Mouse (Mus musculus) retina, postnatal 1 day (tissue): ENCODE data around the gene Tmem200b.

Experiments used
- DNase-seq: peaks from one replicate; pipeline ENCODE4 v3.0.0-alpha.2; 2012

The Tmem200b gene

GRCm38 (mm10) chr4:131921461-131922346 lies at the start of gene Tmem200b:
Gene Tmem200b, plus strand, starts transcription at chr4:131921771.
- DNase-seq = peak; percentile 37

- no peak for DNase-seq
Observed at GRCm38 (mm10) chr4:131872672-131873292, 48.8 kb upstream of the Tmem200b start.

- peak; percentile 98 for DNase-seq
Observed at GRCm38 (mm10) chr4:131873293-131874168, 48.0 kb upstream of the Tmem200b start, which contains the start of gene Srsf4. Gene Srsf4, plus strand, starts transcription at chr4:131873617.

GRCm38 (mm10) chr4:131874169-131874536 lies 47.4 kb upstream of the Tmem200b start:
- no peak for DNase-seq

GRCm38 (mm10) chr4:131874567-131874966 lies 47.0 kb upstream of the Tmem200b start:
- peak; percentile 36 for DNase-seq

- DNase-seq = no peak
Observed at GRCm38 (mm10) chr4:131875242-131875641, 46.3 kb upstream of the Tmem200b start.

- DNase-seq = no peak
Observed at GRCm38 (mm10) chr4:131876836-131877235, 44.7 kb upstream of the Tmem200b start.

GRCm38 (mm10) chr4:131879692-131880091 lies 41.9 kb upstream of the Tmem200b start:
- no peak for DNase-seq

- no peak for DNase-seq
Observed at GRCm38 (mm10) chr4:131881306-131881705, 40.3 kb upstream of the Tmem200b start.

- DNase-seq = no peak
Observed at GRCm38 (mm10) chr4:131883571-131883970, 38.0 kb upstream of the Tmem200b start.

- no peak for DNase-seq
Observed at GRCm38 (mm10) chr4:131885376-131885775, 36.2 kb upstream of the Tmem200b start.

GRCm38 (mm10) chr4:131888564-131888963 lies 33.0 kb upstream of the Tmem200b start:
- DNase-seq = no peak

GRCm38 (mm10) chr4:131890692-131891091 lies 30.9 kb upstream of the Tmem200b start:
- DNase-seq = no peak

GRCm38 (mm10) chr4:131897109-131897508 lies 24.5 kb upstream of the Tmem200b start:
- DNase-seq = no peak

GRCm38 (mm10) chr4:131897787-131898186 lies 23.8 kb upstream of the Tmem200b start:
- no peak for DNase-seq

- DNase-seq = no peak
Observed at GRCm38 (mm10) chr4:131898503-131899179, 22.9 kb upstream of the Tmem200b start.

GRCm38 (mm10) chr4:131899180-131899554 lies 22.4 kb upstream of the Tmem200b start:
- no peak for DNase-seq

GRCm38 (mm10) chr4:131901090-131901489 lies 20.5 kb upstream of the Tmem200b start:
- no peak for DNase-seq

- peak; percentile 63 for DNase-seq
Observed at GRCm38 (mm10) chr4:131904478-131904877, 17.1 kb upstream of the Tmem200b start.

- DNase-seq = no peak
Observed at GRCm38 (mm10) chr4:131906423-131906822, 15.1 kb upstream of the Tmem200b start.

- DNase-seq = no peak
Observed at GRCm38 (mm10) chr4:131907912-131908311, 13.7 kb upstream of the Tmem200b start.

GRCm38 (mm10) chr4:131910237-131910994 lies 11.2 kb upstream of the Tmem200b start:
- DNase-seq = peak; percentile 69
